ENCODE assay signal across 8 mouse cellular contexts in genomic region chr19:8839908-8840791, GRCm38 (mm10). TPM values are rescaled to one million over a fixed set of nuclear protein-coding genes. Genes with fewer than 3 reads are reported as not detected.
DNase-seq lines count a peak whose midpoint lies in the region; ATAC-seq and TF ChIP-seq lines count a peak whose summit lies in the region.

No protein-coding gene starts in this region.

- no peaks in the 10 kb centered on the region for H3K27me3 ChIP-seq in hindbrain, embryonic 15.5 days

- H3K27ac ChIP-seq in hindbrain, embryonic 15.5 days (replicated peaks) = peak overlapping the region; percentile 97
- peak overlapping the region; percentile 98 for H3K27ac ChIP-seq in left cerebral cortex, adult 2 months

- 11% methylated on average over 29 of the region's 29 CpGs for WGBS in hindbrain, embryonic 15.5 days

- peak overlapping the region; percentile 79 for H3K4me3 ChIP-seq in hindbrain, embryonic 15.5 days
- H3K4me3 ChIP-seq in left cerebral cortex, adult 2 months = peak overlapping the region; percentile 82

- no peaks in the 10 kb centered on the region for H3K9me3 ChIP-seq in hindbrain, embryonic 15.5 days

- DNase-seq in adrenal gland, adult (ENCODE audit: inconsistent age in 2 of 2, low spot score in 1 of 2) = peak; percentile 86 to 95
- DNase-seq in cerebellum, postnatal 10 days = peak; percentile 87 to 88
- DNase-seq in gastrocnemius, adult 18-20 months (ENCODE audit: low spot score) = peak; percentile 57
- peak; percentile 74 to 77 for DNase-seq in left cerebral cortex, adult 2 months (ENCODE audit: extremely low spot score in 1 of 2, low spot score in 2 of 2)
- DNase-seq in lung, postnatal 4 days = peak; percentile 85 to 89
- DNase-seq in right cerebral cortex, postnatal 25 days = peak; percentile 79
- DNase-seq in urinary bladder, postnatal 36 days (ENCODE audit: low spot score in 2 of 2) = peak; percentile 65 to 84

- intact Hi-C loops in left cerebral cortex, adult 2 months (cut with DNase I) = loop anchor here (5.0 kb wide), 4 partner anchors 47 to 272 kb away; partner anchors contain the start of genes 1810009A15Rik, Gm49416 and Mta2

- H3K4me2 ChIP-seq in hindbrain, embryonic 15.5 days = peak overlapping the region; percentile 78

- no peak; the same call in 1 of the 2 replicates for TF ChIP-seq CTCF in left cerebral cortex, adult 2 months (IDR thresholded peaks at IDR 0.05)

- H3K4me1 ChIP-seq in hindbrain, embryonic 15.5 days (replicated peaks) = peaks cover 38% of the 10 kb centered on the region

- H3K9ac ChIP-seq in hindbrain, embryonic 15.5 days = peak overlapping the region; percentile 92

- H3K36me3 ChIP-seq in hindbrain, embryonic 15.5 days = peaks cover 19% of the 10 kb centered on the region

- ATAC-seq in hindbrain, embryonic 15.5 days (ENCODE audit: low FRiP score, low read depth) = peak; percentile 7; the same call in 1 of the 2 replicates

RNA-seq across cellular contexts. Expression of gene Gng3, which starts 1.2 kb away (rescaled TPM):
- not detected for total RNA-seq in gastrocnemius, adult 18-20 months (2021)
- 450 and 460 TPM in 2 replicates for polyA plus RNA-seq in hindbrain, embryonic 15.5 days (2015; fragmentation: Nextera tagmentation; extraction: Ambion mirVana)
- total RNA-seq in left cerebral cortex, adult 2 months (2021) = 100 to 1,000 TPM; 184 to 198 TPM

RNA-seq across cellular contexts. Expression of gene Bscl2, which starts 2.9 kb away (rescaled TPM):
- total RNA-seq in gastrocnemius, adult 18-20 months (2021) = 10 to 100 TPM; 16.4 to 16.6 TPM
- polyA plus RNA-seq in hindbrain, embryonic 15.5 days (2015; fragmentation: Nextera tagmentation; extraction: Ambion mirVana) = 101 and 104 TPM in 2 replicates
- total RNA-seq in left cerebral cortex, adult 2 months (2021) = 100 to 1,000 TPM; 109 TPM

RNA-seq across cellular contexts. Expression of gene Lrrn4cl, which starts 10.4 kb away (rescaled TPM):
- 1 to 10 TPM; 5.6 to 8.8 TPM for total RNA-seq in gastrocnemius, adult 18-20 months (2021)
- 0.61 and 0.92 TPM in 2 replicates for polyA plus RNA-seq in hindbrain, embryonic 15.5 days (2015; fragmentation: Nextera tagmentation; extraction: Ambion mirVana)
- 1 to 10 TPM in 1 of 2 experiments, under 1 TPM in 1; 0.87 to 1.1 TPM for total RNA-seq in left cerebral cortex, adult 2 months (2021)

RNA-seq across cellular contexts. Expression of gene AC129217.1, which starts 10.6 kb away (rescaled TPM):
- 1 to 10 TPM; 2.5 to 4.2 TPM for total RNA-seq in gastrocnemius, adult 18-20 months (2021)
- polyA plus RNA-seq in hindbrain, embryonic 15.5 days (2015; fragmentation: Nextera tagmentation; extraction: Ambion mirVana) = not detected in 2 replicates
- total RNA-seq in left cerebral cortex, adult 2 months (2021) = not detected

RNA-seq across cellular contexts. Expression of gene Hnrnpul2, which starts 20.3 kb away (rescaled TPM):
- total RNA-seq in gastrocnemius, adult 18-20 months (2021) = 10 to 100 TPM; 41.2 to 44.3 TPM
- polyA plus RNA-seq in hindbrain, embryonic 15.5 days (2015; fragmentation: Nextera tagmentation; extraction: Ambion mirVana) = 5.4 and 6.5 TPM in 2 replicates
- total RNA-seq in left cerebral cortex, adult 2 months (2021) = 100 to 1,000 TPM; 125 to 129 TPM

Comparison
In these comparisons a context has a peak if more than half of its experiments do, and no peak if none do; other contexts are left out.
1. Peak in every context shown above with its lines: DNase-seq, ATAC-seq, H3K4me3 ChIP-seq and H3K27ac ChIP-seq.
2. RNA of gene Gng3, which starts 1.2 kb away (total RNA-seq): 184 to 198 TPM in left cerebral cortex, adult 2 months; not detected in gastrocnemius, adult 18-20 months; every median in the first group is over 100 times any median in the second.
3. RNA of gene Bscl2, which starts 2.9 kb away (total RNA-seq): 109 TPM in left cerebral cortex, adult 2 months; 16.4 to 16.6 TPM in gastrocnemius, adult 18-20 months; every median in the first group is over 4 times any median in the second.